Mouse (Mus musculus): Measurements from ENCODE around the gene Gpr153. TPM values are rescaled to one million over a fixed set of nuclear protein-coding genes. Genes with fewer than 3 reads are reported as not detected.
A peak's percentile ranks its signal among the peaks of the same experiment; 100 is the strongest.

Gpr153 gene
- polyA plus RNA-seq, 1 experiment from 2014 or later = 3.0 TPM

DNA sequence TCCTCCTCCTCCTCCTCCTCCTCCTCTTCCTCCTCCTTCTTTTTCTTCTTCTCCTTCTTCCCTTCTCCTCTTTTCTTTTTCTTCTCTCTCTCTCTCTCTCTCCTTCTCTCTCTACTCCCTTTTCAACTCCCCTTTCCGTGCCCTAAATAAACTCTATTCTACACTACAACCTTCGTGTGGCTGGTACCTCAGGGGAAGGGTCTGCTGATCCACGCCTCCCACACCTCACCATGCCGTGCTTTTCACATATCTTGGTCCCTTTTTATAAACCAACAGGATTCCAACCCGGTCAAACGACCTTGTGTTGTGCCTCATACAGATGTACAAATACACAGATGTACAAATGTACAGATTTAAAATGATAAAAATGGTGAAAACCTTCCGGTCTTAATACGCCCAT lies 22.3 kb downstream of the Gpr153 start:
- peaks cover 20% of the 10 kb centered on the region for H3K36me3 ChIP-seq
- no peak for DNase-seq (ENCODE audit: low spot score)
- WGBS = 22% methylated on average over 8 of the region's 8 CpGs
- H3K27ac ChIP-seq = peak overlapping the region; percentile 93; the same call in 1 of the 2 replicates
- peaks cover 46% of the 10 kb centered on the region for H3K27me3 ChIP-seq (ENCODE audit: low read depth, poor library complexity, severe bottlenecking)
- peaks cover 54% of the 10 kb centered on the region for H3K4me1 ChIP-seq
- peak overlapping the region; percentile 100 for H3K4me3 ChIP-seq
- no peaks in the 10 kb centered on the region for H3K9me3 ChIP-seq (replicated peaks)

DNA sequence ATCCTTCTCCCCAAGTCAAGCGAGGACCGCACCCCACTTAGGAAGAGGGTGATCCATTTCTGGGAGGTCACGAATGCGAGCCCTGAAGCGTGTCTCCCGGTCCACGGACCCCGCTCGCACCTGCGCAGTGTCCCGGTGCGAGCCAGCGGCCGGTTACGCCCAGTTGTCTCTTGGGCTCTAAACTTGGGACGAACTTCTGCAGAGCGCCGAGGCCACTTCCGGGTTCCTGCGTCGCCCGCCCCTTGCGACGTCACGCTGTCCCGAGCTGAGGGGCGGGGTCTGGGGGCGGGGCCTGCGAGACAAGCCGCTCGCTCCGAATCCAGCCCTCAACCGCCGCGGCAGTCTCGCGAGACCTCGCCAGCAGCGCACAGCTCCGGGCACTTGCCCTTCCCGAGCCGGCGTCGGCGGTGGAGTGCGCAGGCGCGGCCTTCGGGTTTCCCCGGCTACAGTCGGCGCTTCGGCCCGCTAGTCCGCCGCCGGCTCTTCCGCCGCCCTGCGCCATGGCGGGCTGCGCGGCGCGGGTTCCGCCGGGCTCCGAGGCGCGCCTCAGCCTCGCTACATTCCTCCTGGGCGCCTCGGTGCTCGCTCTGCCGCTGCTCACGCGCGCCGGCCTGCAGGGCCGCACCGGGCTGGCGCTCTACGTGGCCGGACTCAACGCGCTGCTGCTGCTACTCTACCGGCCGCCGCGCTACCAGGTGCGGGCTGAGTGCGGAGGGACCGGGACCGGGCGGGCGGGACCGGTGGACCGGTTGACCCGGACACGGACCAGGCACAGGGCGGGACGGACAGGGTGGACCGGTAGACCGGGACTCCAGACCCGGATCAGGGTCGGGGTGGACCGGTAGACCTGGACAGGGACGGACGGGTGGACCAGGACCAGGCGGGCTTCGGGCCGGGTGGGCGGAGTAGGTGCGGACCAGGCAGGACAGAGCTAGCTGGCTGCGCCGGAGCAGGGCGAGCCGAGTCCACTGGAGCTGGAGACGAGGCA lies 23.1 kb downstream of the Gpr153 start, which contains the start of gene Icmt:
Gene Icmt (plus strand): TSS at position 354 of the 988 bp plus-strand sequence.
- Histone ChIP-seq H3K27me3 (ENCODE audit: low read depth, poor library complexity, severe bottlenecking) (peaks cover 38% of the 10 kb centered on the region), H3K4me1 (peaks cover 50% of the 10 kb centered on the region), H3K4me3 (peak within 1 kb of the TSS; percentile 100), H3K36me3 (peaks cover 28% of the 10 kb centered on the region), H3K9me3 (replicated peaks) (no peaks in the 10 kb centered on the region), H3K27ac (peak within 1 kb of the TSS; percentile 93)
- DNase-seq (ENCODE audit: low spot score) = peak; percentile 100
- WGBS = under 1% methylated on average over 119 of the region's 119 CpGs

DNA sequence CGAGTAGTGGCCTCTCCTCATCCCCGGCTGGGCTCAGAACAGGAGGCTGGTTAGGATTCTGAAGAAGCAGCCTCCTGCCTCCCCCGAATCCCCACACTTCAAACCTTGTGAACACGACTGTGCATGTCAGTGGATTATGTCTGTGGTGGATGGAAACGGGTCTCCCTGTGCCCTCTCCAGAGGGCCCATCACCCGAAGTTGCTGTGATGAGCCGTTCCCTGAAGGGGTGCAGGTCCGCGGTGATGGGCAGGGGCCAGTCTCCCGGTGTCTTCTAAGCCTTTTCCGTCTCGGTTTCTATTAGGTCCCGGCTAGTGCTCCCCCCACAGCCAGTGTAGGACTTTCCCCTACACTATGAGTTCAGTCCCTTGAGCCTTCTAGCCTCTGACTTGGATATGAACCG lies 24.8 kb downstream of the Gpr153 start:
- DNase-seq (ENCODE audit: low spot score) = no peak
- Histone ChIP-seq H3K4me3 (no peak overlapping the region), H3K36me3 (peaks cover 45% of the 10 kb centered on the region), H3K4me1 (peaks cover 42% of the 10 kb centered on the region), H3K9me3 (replicated peaks) (no peaks in the 10 kb centered on the region), H3K27me3 (ENCODE audit: low read depth, poor library complexity, severe bottlenecking) (peaks cover 22% of the 10 kb centered on the region), H3K27ac (no peak overlapping the region)
- 84% methylated on average over 14 of the region's 14 CpGs for WGBS

DNA sequence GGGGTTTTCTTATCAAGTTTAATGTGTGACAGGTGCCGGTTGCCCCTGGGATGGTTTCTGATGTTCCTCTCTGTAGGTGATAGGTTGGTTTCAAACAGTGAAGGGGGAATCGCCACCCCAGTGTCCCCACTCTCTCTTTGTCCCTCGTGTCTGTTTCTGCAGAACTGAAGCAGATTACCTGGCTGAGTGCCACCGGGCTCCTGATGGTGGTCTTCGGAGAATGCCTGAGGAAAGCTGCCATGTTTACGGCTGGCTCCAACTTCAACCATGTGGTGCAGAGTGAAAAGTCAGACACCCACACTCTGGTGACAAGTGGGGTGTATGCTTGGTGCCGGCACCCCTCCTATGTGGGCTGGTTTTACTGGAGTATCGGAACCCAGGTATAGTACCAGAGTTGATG lies 26.3 kb downstream of the Gpr153 start:
- Histone ChIP-seq H3K27me3 (ENCODE audit: low read depth, poor library complexity, severe bottlenecking) (peaks cover 7% of the 10 kb centered on the region), H3K9me3 (replicated peaks) (no peaks in the 10 kb centered on the region), H3K27ac (no peak overlapping the region), H3K4me3 (no peak overlapping the region), H3K4me1 (peaks cover 33% of the 10 kb centered on the region), H3K36me3 (peaks cover 60% of the 10 kb centered on the region)
- no peak for DNase-seq (ENCODE audit: low spot score)
- WGBS = 96% methylated on average over 8 of the region's 8 CpGs

DNA sequence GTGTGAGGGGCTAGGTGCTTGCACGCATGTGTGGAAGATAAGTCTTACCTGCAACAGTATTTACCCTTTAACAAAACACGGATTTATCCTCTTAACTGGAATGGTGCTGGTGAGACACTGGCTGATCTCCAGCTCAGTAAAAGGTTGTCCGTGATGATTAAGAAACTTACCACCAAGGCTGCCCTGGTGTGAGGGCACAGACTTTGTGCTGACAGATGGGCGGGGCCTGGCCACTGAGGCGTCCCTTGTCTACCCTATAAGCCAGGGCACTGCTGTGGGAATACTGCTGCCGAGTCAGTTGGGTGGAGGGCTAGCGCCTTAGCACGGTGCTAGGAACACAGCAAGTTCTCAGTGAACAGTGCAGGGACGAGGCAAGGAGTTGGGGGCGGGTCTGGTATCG lies 28.0 kb downstream of the Gpr153 start:
- peaks cover 62% of the 10 kb centered on the region for H3K36me3 ChIP-seq
- no peak overlapping the region for H3K4me3 ChIP-seq
- DNase-seq (ENCODE audit: low spot score) = no peak
- no peaks in the 10 kb centered on the region for H3K9me3 ChIP-seq (replicated peaks)
- no peak overlapping the region for H3K27ac ChIP-seq
- peaks cover 20% of the 10 kb centered on the region for H3K4me1 ChIP-seq
- no peaks in the 10 kb centered on the region for H3K27me3 ChIP-seq (ENCODE audit: low read depth, poor library complexity, severe bottlenecking)
- WGBS = 84% methylated on average over 11 of the region's 11 CpGs

DNA sequence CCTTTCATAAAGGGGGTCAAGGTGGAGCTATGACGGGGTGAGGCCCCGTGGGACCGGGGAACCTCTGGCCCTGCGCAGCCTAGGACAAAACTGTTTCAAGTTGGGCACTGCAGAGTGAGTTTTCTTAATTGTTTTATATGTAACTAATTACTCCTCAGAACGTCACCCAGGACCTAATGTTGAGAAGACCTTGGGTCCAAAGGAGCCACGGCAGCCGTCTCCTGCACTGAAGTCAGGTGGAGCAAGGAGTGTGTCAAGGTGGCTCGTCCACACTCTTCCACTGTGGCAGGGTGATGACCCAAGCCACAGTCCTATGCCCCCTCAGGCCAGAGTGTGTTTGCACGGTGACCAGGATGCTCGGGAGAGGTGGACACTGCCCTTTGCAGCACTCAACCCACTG lies 29.1 kb downstream of the Gpr153 start:
- H3K9me3 ChIP-seq (replicated peaks) = no peaks in the 10 kb centered on the region
- peaks cover 9% of the 10 kb centered on the region for H3K4me1 ChIP-seq
- WGBS = 93% methylated on average over 10 of the region's 10 CpGs
- H3K27me3 ChIP-seq (ENCODE audit: low read depth, poor library complexity, severe bottlenecking) = no peaks in the 10 kb centered on the region
- H3K27ac ChIP-seq = no peak overlapping the region
- H3K36me3 ChIP-seq = peaks cover 62% of the 10 kb centered on the region
- no peak for DNase-seq (ENCODE audit: low spot score)
- H3K4me3 ChIP-seq = no peak overlapping the region

DNA sequence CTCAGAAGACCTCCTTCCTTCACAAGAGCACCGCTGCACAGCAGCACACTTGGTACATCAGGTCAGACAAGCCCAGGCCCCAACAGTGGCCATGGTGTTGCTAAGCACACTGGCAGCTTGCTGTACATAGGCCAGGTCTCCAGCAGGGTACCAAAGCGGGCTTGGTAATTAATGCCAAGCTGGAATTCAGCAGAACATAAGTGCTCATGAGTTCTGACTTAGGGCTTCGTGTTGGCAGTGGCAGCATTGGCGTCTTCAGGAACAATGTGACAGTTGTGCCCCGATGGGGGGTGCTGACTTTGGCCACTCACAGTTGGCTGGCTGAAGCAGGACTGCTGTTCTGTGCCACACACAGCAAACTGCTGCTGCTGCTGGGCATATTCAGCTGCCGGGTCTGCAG lies 30.7 kb downstream of the Gpr153 start:
- H3K4me3 ChIP-seq = no peak overlapping the region
- DNase-seq (ENCODE audit: low spot score) = no peak
- H3K27me3 ChIP-seq (ENCODE audit: low read depth, poor library complexity, severe bottlenecking) = peaks cover 11% of the 10 kb centered on the region; the same call in 1 of the 2 replicates
- no peaks in the 10 kb centered on the region for H3K4me1 ChIP-seq
- H3K36me3 ChIP-seq = peaks cover 64% of the 10 kb centered on the region
- 91% methylated on average over 6 of the region's 6 CpGs for WGBS
- no peaks in the 10 kb centered on the region for H3K9me3 ChIP-seq (replicated peaks)
- H3K27ac ChIP-seq = no peak overlapping the region

DNA sequence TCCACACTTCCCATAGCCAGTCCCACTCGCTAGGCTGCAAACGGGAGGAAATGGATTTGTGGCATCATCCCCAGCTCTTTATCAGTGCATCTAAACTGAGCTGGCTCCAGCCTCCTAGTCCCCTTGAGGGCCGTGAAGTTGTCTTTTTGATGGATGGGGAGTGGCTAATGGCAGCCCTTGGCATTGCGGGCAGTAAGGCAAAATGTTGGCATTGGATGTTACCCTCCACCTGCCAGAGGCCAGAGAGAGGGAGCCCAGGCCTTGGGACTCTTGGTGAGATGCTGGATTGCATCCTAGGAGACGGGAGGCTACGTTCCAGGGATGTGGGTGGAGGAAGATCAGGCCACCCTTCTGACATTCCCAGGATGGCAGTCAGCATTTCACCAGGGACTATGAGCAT lies 32.0 kb downstream of the Gpr153 start:
- H3K9me3 ChIP-seq (replicated peaks) = no peaks in the 10 kb centered on the region
- H3K4me3 ChIP-seq = no peak overlapping the region
- peaks cover 24% of the 10 kb centered on the region for H3K27me3 ChIP-seq (ENCODE audit: low read depth, poor library complexity, severe bottlenecking)
- H3K4me1 ChIP-seq = no peaks in the 10 kb centered on the region
- peaks cover 51% of the 10 kb centered on the region for H3K36me3 ChIP-seq
- DNase-seq (ENCODE audit: low spot score) = no peak
- no peak overlapping the region for H3K27ac ChIP-seq
- WGBS = 84% methylated on average over 6 of the region's 6 CpGs

DNA sequence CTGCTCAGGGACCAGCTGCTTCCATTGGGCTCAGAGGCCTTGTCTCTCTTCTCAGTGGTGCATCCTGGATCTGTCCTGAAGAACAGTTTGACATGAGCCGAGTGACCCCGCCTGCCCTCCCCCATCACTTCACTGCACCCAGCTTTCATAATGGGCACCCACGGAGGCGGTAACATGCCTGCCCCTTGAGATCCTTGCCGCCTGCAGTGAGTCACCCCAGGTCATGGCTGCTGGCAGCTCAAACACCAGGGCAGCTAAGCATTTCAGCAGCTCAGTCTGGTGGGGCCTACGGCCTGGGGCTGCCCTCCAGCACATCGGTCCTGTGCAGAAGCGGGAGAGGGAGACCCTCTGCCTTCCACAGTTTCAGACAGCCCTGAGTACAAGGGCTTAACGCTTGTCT lies 33.5 kb downstream of the Gpr153 start:
- DNase-seq (ENCODE audit: low spot score) = no peak
- 82% methylated on average over 9 of the region's 9 CpGs for WGBS

DNA sequence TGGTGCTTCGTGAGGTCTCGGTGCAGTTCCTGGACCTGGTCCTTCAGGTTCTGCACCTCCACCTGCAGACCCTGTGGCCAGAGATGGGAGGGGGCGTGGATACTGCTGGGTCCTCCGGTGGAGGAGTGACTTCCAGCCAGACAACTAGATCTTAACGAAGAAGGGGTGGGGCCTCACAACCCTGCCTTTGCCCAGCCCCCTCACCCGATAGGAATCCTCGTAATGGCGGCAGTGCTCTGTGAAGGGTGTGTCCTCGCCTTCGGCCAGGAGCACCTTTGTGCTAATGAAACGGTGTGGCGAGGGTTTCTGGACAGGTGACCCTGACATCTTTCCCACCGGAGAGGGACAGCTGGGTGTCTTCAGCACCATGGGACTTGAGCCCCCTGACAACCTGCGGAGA lies 38.2 kb downstream of the Gpr153 start:
- no peak for DNase-seq (ENCODE audit: low spot score)
- WGBS = 2% methylated on average over 14 of the region's 14 CpGs
- H3K27me3 ChIP-seq (ENCODE audit: low read depth, poor library complexity, severe bottlenecking) = peaks cover 86% of the 10 kb centered on the region
- peak overlapping the region; percentile 43 for H3K4me3 ChIP-seq
- H3K36me3 ChIP-seq = peaks cover 6% of the 10 kb centered on the region; the same call in 1 of the 2 replicates
- no peak overlapping the region for H3K27ac ChIP-seq
- H3K4me1 ChIP-seq = peaks cover 38% of the 10 kb centered on the region
- no peaks in the 10 kb centered on the region for H3K9me3 ChIP-seq (replicated peaks)

More for the DNA sequence above, 33.5 kb downstream of the Gpr153 start:
- Histone ChIP-seq H3K36me3 (peaks cover 36% of the 10 kb centered on the region), H3K9me3 (replicated peaks) (no peaks in the 10 kb centered on the region), H3K27ac (no peak overlapping the region), H3K27me3 (ENCODE audit: low read depth, poor library complexity, severe bottlenecking) (peaks cover 39% of the 10 kb centered on the region), H3K4me3 (no peak overlapping the region), H3K4me1 (peaks cover 7% of the 10 kb centered on the region)

DNA sequence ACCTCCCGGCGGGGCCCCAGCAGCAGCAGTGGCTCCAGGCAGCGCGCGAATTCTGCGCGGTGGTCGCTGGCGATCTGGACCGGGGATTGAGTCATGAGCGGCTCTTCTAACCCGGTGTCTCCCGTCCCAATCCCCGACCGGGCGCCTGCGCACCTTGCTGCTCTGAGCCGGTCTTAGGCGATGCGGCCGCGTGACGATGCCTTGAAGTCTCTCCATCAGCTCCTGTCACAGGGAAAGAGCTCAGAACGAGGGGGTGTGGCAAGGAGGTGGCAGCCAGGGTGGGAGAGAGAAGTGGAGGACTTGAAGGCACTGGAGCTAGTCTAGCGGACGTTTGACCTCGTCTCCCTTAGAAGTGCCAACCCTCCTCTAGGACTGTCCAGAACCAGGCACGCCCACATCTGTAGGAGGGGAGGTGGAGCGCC lies 39.2 kb downstream of the Gpr153 start:
- H3K27ac ChIP-seq = no peak overlapping the region
- peak overlapping the region; percentile 43 for H3K4me3 ChIP-seq

DNA sequence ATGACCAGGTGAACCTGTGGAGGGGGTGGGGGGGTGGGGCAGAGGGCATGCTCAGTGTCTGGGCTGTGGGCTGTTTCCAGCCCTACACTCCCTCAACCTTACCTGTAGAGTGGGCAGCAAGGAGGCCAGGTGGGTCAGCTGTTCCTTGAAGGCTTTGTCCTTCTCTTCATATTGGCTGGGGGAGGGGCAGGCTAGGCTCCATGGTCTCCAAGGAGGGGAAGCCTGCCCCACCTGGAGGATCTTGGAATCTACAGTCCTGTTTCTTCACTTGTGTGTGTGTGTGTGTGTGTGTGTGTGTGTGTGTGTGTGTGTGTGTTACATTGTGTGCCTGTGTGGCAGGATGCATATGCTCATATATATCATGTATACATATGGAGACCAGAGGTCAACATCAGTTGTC lies 39.9 kb downstream of the Gpr153 start:
- no peak overlapping the region for H3K4me3 ChIP-seq
- H3K4me1 ChIP-seq = peaks cover 48% of the 10 kb centered on the region
- peaks cover 3% of the 10 kb centered on the region; the same call in 1 of the 2 replicates for H3K36me3 ChIP-seq
- no peak for DNase-seq (ENCODE audit: low spot score)
- H3K27ac ChIP-seq = no peak overlapping the region
- H3K9me3 ChIP-seq (replicated peaks) = no peaks in the 10 kb centered on the region
- peaks cover 100% of the 10 kb centered on the region for H3K27me3 ChIP-seq (ENCODE audit: low read depth, poor library complexity, severe bottlenecking)

More for the DNA sequence above, 39.2 kb downstream of the Gpr153 start:
- peaks cover 41% of the 10 kb centered on the region for H3K4me1 ChIP-seq
- H3K27me3 ChIP-seq (ENCODE audit: low read depth, poor library complexity, severe bottlenecking) = peaks cover 96% of the 10 kb centered on the region
- H3K36me3 ChIP-seq = peaks cover 6% of the 10 kb centered on the region; the same call in 1 of the 2 replicates
- peak; percentile 68 for DNase-seq (ENCODE audit: low spot score)
- WGBS = under 1% methylated on average over 29 of the region's 29 CpGs
- no peaks in the 10 kb centered on the region for H3K9me3 ChIP-seq (replicated peaks)

DNA sequence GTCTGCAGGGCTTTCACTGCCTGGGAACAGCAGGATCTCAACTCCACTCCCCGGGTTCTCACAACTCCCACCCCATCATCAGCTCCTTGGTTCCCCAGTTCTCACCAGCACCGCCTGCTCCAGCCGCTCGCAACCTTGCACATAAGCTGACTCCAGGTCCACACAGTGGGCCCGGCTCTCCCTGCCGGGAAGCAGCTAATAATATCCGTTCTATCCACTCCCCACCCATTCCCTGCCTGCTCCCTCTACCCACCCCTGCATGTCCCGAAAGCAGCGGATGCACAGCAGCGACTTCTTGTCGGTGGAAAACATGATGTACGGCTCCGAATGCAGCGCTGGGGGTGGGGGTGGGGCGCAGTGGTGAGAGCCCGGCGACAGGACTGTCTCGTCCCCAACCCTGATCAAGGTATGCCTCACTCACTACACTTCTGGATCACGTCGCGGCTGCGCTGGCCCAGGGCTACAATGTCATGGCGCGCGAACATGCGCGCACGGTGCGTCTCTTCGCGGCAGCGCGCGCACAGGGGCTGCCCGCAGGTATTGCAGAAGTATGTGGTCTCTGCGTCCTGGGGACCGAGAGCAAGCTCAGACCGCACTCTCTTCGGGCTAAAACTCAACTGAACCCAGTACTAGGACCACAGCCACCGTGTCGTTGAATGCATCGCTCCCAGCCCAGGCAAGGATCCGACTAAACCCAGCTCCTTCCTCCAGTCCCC lies 41.6 kb downstream of the Gpr153 start:
- H3K4me1 ChIP-seq = peaks cover 48% of the 10 kb centered on the region
- no peak overlapping the region for H3K27ac ChIP-seq
- no peaks in the 10 kb centered on the region for H3K9me3 ChIP-seq (replicated peaks)
- no peak for DNase-seq (ENCODE audit: low spot score)
- peak overlapping the region; percentile 46 for H3K4me3 ChIP-seq
- H3K36me3 ChIP-seq = no peaks in the 10 kb centered on the region
- peaks cover 88% of the 10 kb centered on the region for H3K27me3 ChIP-seq (ENCODE audit: low read depth, poor library complexity, severe bottlenecking)
- WGBS = 1% methylated on average over 43 of the region's 43 CpGs

Data from limb, embryonic 10.5 days (tissue).